Mouse (Mus musculus) midbrain, embryonic 13.5 days (tissue): Measurements from ENCODE around the gene Heg1. TPM values are rescaled to one million over a fixed set of nuclear protein-coding genes. Genes with fewer than 3 reads are reported as not detected.

Experiments
- ATAC-seq: fragments of 200-750 bp; cut with Nextera tagmentation; 2 replicates; pipeline ENCODE4 v1.8.0; 2017; ENCODE audit warnings: mild to moderate bottlenecking, moderate TSS enrichment, moderate library complexity
- H3K27ac ChIP-seq: fragments of 300-500 bp; sonication (generic); 2 replicates; pipeline ENCODE4 v1.5.1; 2015; ENCODE audit warnings: inconsistent platforms, mild to moderate bottlenecking, moderate library complexity
- H3K27me3 ChIP-seq: fragments of 300-500 bp; sonication (generic); 2 replicates; pipeline ENCODE4 v1.6.1; 2015; ENCODE audit warnings: mild to moderate bottlenecking, inconsistent platforms
- H3K36me3 ChIP-seq: fragments of 300-500 bp; sonication (generic); 2 replicates; pipeline ENCODE4 v1.6.1; 2015; ENCODE audit warnings: mild to moderate bottlenecking, inconsistent platforms
- H3K4me1 ChIP-seq: fragments of 300-500 bp; sonication (generic); replicated peaks from 2 replicates; pipeline ENCODE4 v1.6.1; 2015; ENCODE audit warnings: inconsistent platforms
- H3K4me2 ChIP-seq: fragments of 300-500 bp; sonication (generic); replicated peaks from 2 replicates; pipeline ENCODE4 v1.6.1; 2015; ENCODE audit warnings: moderate library complexity, mild to moderate bottlenecking, inconsistent platforms
- H3K4me3 ChIP-seq: fragments of 300-500 bp; sonication (generic); replicated peaks from 2 replicates; pipeline ENCODE4 v1.5.1; 2015; ENCODE audit warnings: mild to moderate bottlenecking, inconsistent platforms
- H3K9ac ChIP-seq: fragments of 300-500 bp; sonication (generic); replicated peaks from 2 replicates; pipeline ENCODE4 v1.6.1; 2015; ENCODE audit warnings: mild to moderate bottlenecking, inconsistent platforms
- H3K9me3 ChIP-seq: fragments of 300-500 bp; sonication (generic); 2 replicates; pipeline ENCODE4 v1.6.1; 2016; ENCODE audit warnings: mild to moderate bottlenecking, inconsistent platforms
- WGBS: fragments of 180-500 bp; shearing (Covaris S2); methylation state at CpG from one replicate; pipeline ENCODE4 v1.1.7; 2015; 5-methylcytosine and 5-hydroxymethylcytosine counted together
- polyA plus RNA-seq: library from polyadenylated mRNA; unstranded; fragments of >200 nt; fragmentation: Nextera tagmentation; extraction: Ambion mirVana; gene quantifications from 2 replicates; pipeline ENCODE4 v1.2.1, GENCODE M21; 2015

Heg1 gene
- polyA plus RNA-seq, 1 experiment from 2014 or later = 19.2 TPM

GRCm38 (mm10) chr16:33697576-33698276, 13.6 kb downstream of the Heg1 start:
- Histone ChIP-seq H3K27ac (peak overlapping the region; percentile 68), H3K4me1 (peaks cover 59% of the 10 kb centered on the region), H3K9ac (peak overlapping the region; percentile 25; the same call in 1 of the 2 replicates), H3K4me3 (no peak overlapping the region), H3K9me3 (no peaks in the 10 kb centered on the region), H3K27me3 (no peaks in the 10 kb centered on the region), H3K36me3 (no peaks in the 10 kb centered on the region), H3K4me2 (no peak overlapping the region)
- WGBS = 27% methylated on average over 9 of the region's 9 CpGs
- ATAC-seq = no peak

- no peak overlapping the region for H3K4me3 ChIP-seq
- no peaks in the 10 kb centered on the region for H3K9me3 ChIP-seq
- ATAC-seq = no peak
- no peaks in the 10 kb centered on the region for H3K36me3 ChIP-seq
- H3K4me1 ChIP-seq = peaks cover 58% of the 10 kb centered on the region
- H3K27me3 ChIP-seq = no peaks in the 10 kb centered on the region
- H3K27ac ChIP-seq = peak overlapping the region; percentile 68
- H3K9ac ChIP-seq = no peak overlapping the region
- no peak overlapping the region for H3K4me2 ChIP-seq
- 72% methylated on average over 12 of the region's 12 CpGs for WGBS
These were observed 14.2 kb downstream of the Heg1 start for GRCm38 (mm10) chr16:33698277-33698790.

DNA sequence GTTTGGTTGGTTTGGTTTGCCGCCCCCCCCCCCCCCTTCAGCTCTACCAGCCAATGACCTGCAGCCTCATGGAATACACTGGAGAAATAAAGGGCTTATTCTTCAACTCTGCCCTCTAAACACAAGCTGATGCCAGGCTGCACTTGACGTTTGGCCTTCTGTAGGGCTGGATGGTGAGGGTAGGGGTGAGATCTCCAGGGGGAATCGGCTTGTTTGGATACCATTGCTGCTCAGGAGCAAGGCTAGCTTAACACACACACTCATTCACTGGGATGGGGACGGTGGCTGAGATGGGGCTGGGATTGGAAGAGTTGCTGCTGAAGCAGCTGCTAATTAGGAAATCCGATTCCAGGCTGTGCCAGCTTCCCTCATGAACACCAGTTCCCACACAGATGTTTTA, 16.4 kb downstream of the Heg1 start:
- WGBS = 63% methylated on average over 5 of the region's 5 CpGs

DNA sequence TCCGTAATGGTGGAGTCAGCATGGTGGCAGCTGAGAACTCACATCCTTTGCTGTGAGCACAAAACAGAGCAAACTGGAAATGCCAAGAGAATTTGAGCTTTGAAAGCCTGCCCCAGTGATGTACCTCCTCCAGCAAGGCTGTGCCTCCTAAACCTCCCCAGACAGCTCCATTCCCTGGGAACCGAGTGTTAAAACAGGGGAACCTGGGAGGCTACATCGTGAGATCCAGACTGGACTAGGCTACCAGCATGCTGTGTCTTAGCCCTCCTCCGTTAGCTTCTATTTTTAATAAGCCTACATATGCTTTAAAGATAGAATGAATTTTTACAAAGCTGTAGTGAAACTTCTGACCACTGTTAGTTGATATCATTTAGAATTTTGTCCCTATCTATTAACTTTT, 17.7 kb downstream of the Heg1 start:
- H3K9me3 ChIP-seq = no peaks in the 10 kb centered on the region
- no peaks in the 10 kb centered on the region for H3K27me3 ChIP-seq
- H3K4me2 ChIP-seq = no peak overlapping the region
- no peak overlapping the region for H3K9ac ChIP-seq
- H3K4me3 ChIP-seq = no peak overlapping the region
- H3K36me3 ChIP-seq = no peaks in the 10 kb centered on the region
- no peak overlapping the region for H3K27ac ChIP-seq
- no peak for ATAC-seq
- peaks cover 56% of the 10 kb centered on the region for H3K4me1 ChIP-seq
- 95% methylated on average over 4 of the region's 4 CpGs for WGBS

More for the DNA sequence above, 16.4 kb downstream of the Heg1 start:
- Histone ChIP-seq H3K4me3 (no peak overlapping the region), H3K27ac (no peak overlapping the region), H3K9me3 (no peaks in the 10 kb centered on the region), H3K27me3 (no peaks in the 10 kb centered on the region), H3K4me1 (peaks cover 69% of the 10 kb centered on the region), H3K9ac (no peak overlapping the region), H3K36me3 (no peaks in the 10 kb centered on the region), H3K4me2 (no peak overlapping the region)
- ATAC-seq = no peak

DNA sequence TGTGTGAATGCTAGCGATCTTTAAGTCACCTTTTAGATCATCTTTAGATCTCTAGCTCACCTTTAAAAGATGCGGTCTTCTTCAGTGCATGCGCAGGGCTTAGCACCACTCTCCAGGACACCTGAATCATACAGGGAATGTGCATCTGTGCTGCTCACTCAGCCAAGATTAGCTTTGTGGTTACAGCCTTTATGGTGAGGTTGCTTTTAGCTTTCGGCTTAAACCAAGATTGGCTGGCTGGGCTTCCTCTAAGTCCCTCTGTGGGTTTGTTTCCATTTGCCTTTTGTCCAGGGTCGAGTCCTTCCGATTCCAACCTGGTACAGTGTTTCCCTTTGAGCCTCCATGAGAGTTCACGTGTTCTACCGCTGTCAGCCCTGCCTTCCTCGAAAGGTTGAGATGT, 20.1 kb downstream of the Heg1 start:
- Histone ChIP-seq H3K36me3 (peaks cover 6% of the 10 kb centered on the region; the same call in 1 of the 2 replicates), H3K9me3 (no peaks in the 10 kb centered on the region), H3K27ac (no peak overlapping the region), H3K4me3 (no peak overlapping the region), H3K27me3 (no peaks in the 10 kb centered on the region), H3K4me1 (peaks cover 38% of the 10 kb centered on the region), H3K9ac (no peak overlapping the region), H3K4me2 (no peak overlapping the region)
- WGBS = 74% methylated on average over 9 of the region's 9 CpGs
- no peak for ATAC-seq

- Histone ChIP-seq H3K9ac (0 out of 2 replicates have a peak overlapping the region, but pooled peaks have one; percentile 12), H3K36me3 (peaks cover 6% of the 10 kb centered on the region; the same call in 1 of the 2 replicates), H3K27me3 (no peaks in the 10 kb centered on the region), H3K4me1 (peaks cover 28% of the 10 kb centered on the region), H3K27ac (no peak overlapping the region), H3K4me3 (no peak overlapping the region), H3K9me3 (no peaks in the 10 kb centered on the region), H3K4me2 (no peak overlapping the region)
- WGBS = 38% methylated on average over 6 of the region's 6 CpGs
- ATAC-seq = no peak
These were observed 21.1 kb downstream of the Heg1 start for GRCm38 (mm10) chr16:33705258-33705657.

DNA sequence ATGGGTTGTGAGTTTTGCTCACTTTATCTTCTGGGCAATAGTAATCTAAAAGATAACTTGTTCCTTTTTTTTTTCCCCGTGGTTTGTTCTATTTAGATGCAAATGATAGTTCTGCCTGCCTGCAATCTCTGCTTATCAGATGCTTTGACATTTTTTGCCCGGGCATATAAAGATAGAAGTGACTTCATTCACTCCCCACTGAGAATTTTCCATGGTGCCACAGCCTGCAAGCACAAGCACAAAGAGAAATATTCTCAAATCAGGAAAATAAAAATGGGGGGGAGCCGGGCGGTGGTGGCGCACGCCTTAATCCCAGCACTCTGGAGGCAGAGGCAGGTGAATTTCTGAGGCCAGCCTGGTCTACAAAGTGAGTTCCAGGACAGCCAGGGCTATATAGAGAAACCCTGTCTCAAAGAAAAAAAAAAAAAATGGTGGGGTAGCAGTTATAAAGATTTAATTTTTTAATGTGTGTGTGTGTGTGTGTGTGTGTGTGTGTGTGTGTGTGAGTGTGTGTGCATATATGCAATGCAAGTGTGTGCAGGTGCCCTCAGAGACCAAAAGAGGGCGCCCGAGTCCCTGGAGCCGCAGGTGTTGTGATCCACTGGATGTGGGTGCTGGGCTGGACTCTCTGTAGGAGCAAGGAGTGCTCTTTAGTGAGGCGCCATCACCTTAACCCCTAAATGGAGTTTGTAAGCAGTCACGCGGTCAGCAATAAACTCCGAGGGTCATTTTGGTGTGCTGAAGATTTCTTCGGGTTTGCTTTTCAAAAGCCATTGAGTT, 22.1 kb downstream of the Heg1 start:
- no peaks in the 10 kb centered on the region for H3K9me3 ChIP-seq
- WGBS = 92% methylated on average over 14 of the region's 14 CpGs
- no peak for ATAC-seq
- peaks cover 32% of the 10 kb centered on the region for H3K4me1 ChIP-seq
- no peak overlapping the region for H3K27ac ChIP-seq
- H3K36me3 ChIP-seq = peaks cover 10% of the 10 kb centered on the region; the same call in 1 of the 2 replicates
- no peak overlapping the region for H3K4me2 ChIP-seq
- no peak overlapping the region for H3K4me3 ChIP-seq
- H3K27me3 ChIP-seq = no peaks in the 10 kb centered on the region
- H3K9ac ChIP-seq = no peak overlapping the region

- no peak overlapping the region for H3K4me2 ChIP-seq
- peaks cover 20% of the 10 kb centered on the region for H3K36me3 ChIP-seq
- no peak overlapping the region for H3K9ac ChIP-seq
- WGBS = 93% methylated on average over 10 of the region's 10 CpGs
- H3K4me3 ChIP-seq = no peak overlapping the region
- peaks cover 31% of the 10 kb centered on the region for H3K4me1 ChIP-seq
- H3K27ac ChIP-seq = no peak overlapping the region
- ATAC-seq = no peak
- no peaks in the 10 kb centered on the region for H3K9me3 ChIP-seq
- H3K27me3 ChIP-seq = no peaks in the 10 kb centered on the region
These were observed 23.9 kb downstream of the Heg1 start for GRCm38 (mm10) chr16:33708031-33708430.

DNA sequence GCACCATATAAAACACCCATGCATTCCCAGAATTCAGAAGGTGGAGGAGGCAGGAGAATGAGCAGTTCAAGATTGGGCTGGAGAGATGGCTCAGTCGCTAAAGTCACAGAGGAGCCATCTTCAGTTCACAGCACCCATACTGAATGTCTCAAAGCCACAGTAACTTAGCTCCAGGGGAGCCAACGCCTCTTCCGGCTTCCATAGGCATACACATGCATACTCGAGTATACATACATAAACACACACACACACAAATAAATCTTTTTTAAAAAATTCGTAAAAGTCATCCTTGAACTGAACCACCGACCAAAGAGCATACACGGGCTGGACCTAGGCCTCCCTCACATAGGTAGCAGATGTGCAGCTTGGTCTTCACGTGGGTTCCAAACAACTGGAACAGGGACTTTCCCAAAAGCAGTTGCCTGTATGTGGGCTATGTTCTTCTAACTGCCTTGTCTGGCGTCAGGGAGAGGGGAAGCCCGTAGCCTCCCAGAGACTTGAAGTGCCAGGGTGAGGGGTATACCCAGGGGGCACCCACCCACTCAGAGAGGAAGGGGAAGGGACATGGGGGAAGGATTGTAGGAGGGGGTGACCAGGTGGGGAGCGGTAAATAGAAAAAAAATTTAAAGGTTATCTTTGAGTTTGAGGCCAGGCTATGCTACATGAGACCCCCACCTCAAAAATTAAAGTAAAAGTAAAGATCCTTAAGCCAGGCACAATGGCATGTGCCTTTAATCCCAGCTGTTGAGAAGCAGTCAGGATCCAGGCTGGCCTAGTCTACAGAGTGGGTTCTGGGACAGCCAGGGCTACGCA, 24.6 kb downstream of the Heg1 start:
- no peak overlapping the region for H3K4me2 ChIP-seq
- 93% methylated on average over 12 of the region's 12 CpGs for WGBS
- H3K4me1 ChIP-seq = peaks cover 24% of the 10 kb centered on the region
- peaks cover 21% of the 10 kb centered on the region for H3K36me3 ChIP-seq
- no peaks in the 10 kb centered on the region for H3K27me3 ChIP-seq
- no peak overlapping the region for H3K27ac ChIP-seq
- no peak overlapping the region for H3K9ac ChIP-seq
- H3K9me3 ChIP-seq = no peaks in the 10 kb centered on the region
- no peak for ATAC-seq
- H3K4me3 ChIP-seq = no peak overlapping the region

DNA sequence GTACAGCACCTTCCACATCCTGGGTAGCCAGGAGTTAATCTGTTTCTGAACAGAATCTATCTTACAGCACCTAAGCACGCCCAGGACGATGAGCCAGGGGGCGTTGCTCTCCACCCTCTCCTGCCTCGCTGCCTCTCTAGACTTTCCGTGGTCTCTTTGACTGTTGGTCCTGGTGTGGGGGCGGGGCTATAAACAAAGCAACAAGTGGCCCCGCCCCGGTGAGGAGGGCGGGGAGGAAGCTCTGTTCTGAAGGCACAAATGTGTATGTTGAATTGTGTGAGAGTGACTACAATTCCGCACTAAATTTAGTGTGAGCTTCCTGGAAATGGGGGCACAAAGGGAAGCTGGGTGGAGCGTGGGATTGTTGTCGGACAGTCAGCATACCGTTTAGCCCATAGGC, 30.1 kb downstream of the Heg1 start:
- H3K36me3 ChIP-seq = peaks cover 19% of the 10 kb centered on the region
- no peaks in the 10 kb centered on the region for H3K9me3 ChIP-seq
- ATAC-seq = peak; percentile 53; the same call in 1 of the 2 replicates
- H3K27ac ChIP-seq = no peak overlapping the region
- H3K9ac ChIP-seq = no peak overlapping the region
- 17% methylated on average over 13 of the region's 13 CpGs for WGBS
- peaks cover 10% of the 10 kb centered on the region for H3K4me1 ChIP-seq
- peak overlapping the region; percentile 32 for H3K4me2 ChIP-seq
- no peaks in the 10 kb centered on the region for H3K27me3 ChIP-seq
- no peak overlapping the region for H3K4me3 ChIP-seq

DNA sequence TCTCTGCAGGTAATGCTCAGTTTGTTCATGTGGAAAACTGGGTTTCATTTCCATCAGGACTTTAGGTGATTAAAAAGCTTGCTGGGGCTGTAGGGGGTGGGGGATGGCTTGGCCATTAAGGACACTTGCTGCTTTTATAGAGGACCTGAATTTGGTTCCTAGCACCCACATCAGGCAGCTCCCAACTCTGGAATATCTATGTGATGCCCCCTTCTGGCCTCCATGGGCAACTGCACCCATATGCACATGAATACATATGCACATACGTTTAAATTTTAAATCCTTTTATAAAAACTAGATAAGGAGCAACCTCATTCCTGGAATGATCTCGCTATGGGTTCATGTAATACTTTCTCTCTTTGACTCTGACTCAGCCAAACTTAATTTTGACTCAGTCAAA, 39.1 kb downstream of the Heg1 start:
- no peak overlapping the region for H3K4me2 ChIP-seq
- no peaks in the 10 kb centered on the region for H3K9me3 ChIP-seq
- H3K36me3 ChIP-seq = peaks cover 63% of the 10 kb centered on the region
- WGBS = 98% methylated on average over 2 of the region's 2 CpGs
- no peak for ATAC-seq
- no peak overlapping the region for H3K27ac ChIP-seq
- no peaks in the 10 kb centered on the region for H3K27me3 ChIP-seq
- H3K4me1 ChIP-seq = no peaks in the 10 kb centered on the region
- H3K4me3 ChIP-seq = no peak overlapping the region
- H3K9ac ChIP-seq = no peak overlapping the region
